Mouse (Mus musculus) kidney, adult 2 months (tissue): ENCODE measurements at regions not wholly inside any gene's neighbourhood (a gene's known extent, or its start where the extent isn't known, plus 50 kb on each side); places are given as distances from the start of the nearest gene placed in this dataset.

Experiments used
- DNase-seq: peaks from one replicate; pipeline ENCODE4 v3.0.0; 2021
- H3K27ac ChIP-seq: fragments of 200-500 bp; 2 replicates; pipeline ENCODE4 v1.5.1; 2012; ENCODE audit warnings: low read depth, low read length, control low read depth, inconsistent platforms; ENCODE audit not compliant: insufficient read depth
- H3K27me3 ChIP-seq: fragments of 200-500 bp; replicated peaks from 2 replicates; pipeline ENCODE4 v1.6.1; 2012; ENCODE audit warnings: mild to moderate bottlenecking, moderate library complexity, low read length, inconsistent platforms; ENCODE audit not compliant: control insufficient read depth, insufficient read depth
- H3K36me3 ChIP-seq: fragments of 200-500 bp; 2 replicates; pipeline ENCODE4 v1.6.1; 2012; ENCODE audit warnings: mild to moderate bottlenecking, moderate library complexity, low read length, inconsistent platforms; ENCODE audit not compliant: control insufficient read depth, insufficient read depth
- H3K4me1 ChIP-seq: fragments of 200-500 bp; 2 replicates; pipeline ENCODE4 v1.6.1; 2011; ENCODE audit warnings: low read length; ENCODE audit not compliant: control insufficient read depth, insufficient read depth
- H3K4me3 ChIP-seq: fragments of 200-500 bp; 2 replicates; pipeline ENCODE4 v1.5.1; 2011; ENCODE audit warnings: mild to moderate bottlenecking, low read depth, low read length, control low read depth; ENCODE audit not compliant: insufficient read depth
- CTCF ChIP-seq: fragments of 200-500 bp; conservative IDR thresholded peaks from 2 replicates; pipeline ENCODE4 v1.5.1; 2011; ENCODE audit warnings: low read depth, mild to moderate bottlenecking, control low read depth, low read length, moderate library complexity, mixed read lengths; ENCODE audit not compliant: insufficient read depth, insufficient read length
- POLR2A ChIP-seq: fragments of 200-500 bp; IDR thresholded peaks from one replicate; pipeline ENCODE4 v1.6.1; 2011; ENCODE audit warnings: low read depth, low read length, control low read depth
- WGBS: fragments of 180-500 bp; shearing (Covaris S2); methylation state at CpG from one replicate; pipeline ENCODE4 v1.1.7; 2018; 5-methylcytosine and 5-hydroxymethylcytosine counted together

DNA sequence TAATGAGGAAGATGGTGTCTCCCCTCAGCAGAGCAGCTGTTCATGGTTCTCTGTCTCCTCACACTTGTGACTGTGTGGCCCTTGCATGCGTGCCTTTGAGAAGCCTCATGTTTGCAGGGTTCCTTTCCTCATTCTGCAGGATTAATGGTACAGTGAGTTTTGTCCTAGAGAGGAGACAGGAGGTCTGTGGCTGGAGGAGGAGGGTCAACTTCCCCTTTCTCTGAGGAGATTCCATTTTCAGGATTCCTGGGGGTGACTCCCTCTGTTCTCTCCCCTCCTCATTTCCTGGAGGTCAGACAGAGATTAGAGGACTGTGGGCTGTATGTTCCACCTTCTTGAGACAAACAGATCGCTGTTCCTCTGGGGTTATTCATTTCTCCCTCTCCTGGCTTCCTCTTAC lies 77.6 kb upstream of the Slc28a3 start:
- Histone ChIP-seq H3K27ac (no peak overlapping the region), H3K4me1 (no peaks in the 10 kb centered on the region), H3K4me3 (no peak overlapping the region), H3K27me3 (no peaks in the 10 kb centered on the region), H3K36me3 (no peaks in the 10 kb centered on the region)
- 26% methylated on average over 2 of the region's 2 CpGs for WGBS
- TF ChIP-seq CTCF (no peak), POLR2A (no peak)
- DNase-seq, result no peak

- H3K36me3 ChIP-seq, result no peaks in the 10 kb centered on the region
- no peak overlapping the region for H3K27ac ChIP-seq
- 34% methylated on average over 6 of the region's 6 CpGs for WGBS
- H3K27me3 ChIP-seq, result no peaks in the 10 kb centered on the region
- H3K4me3 ChIP-seq, result no peak overlapping the region
- no peak for DNase-seq
- TF ChIP-seq CTCF (no peak), POLR2A (no peak)
- no peaks in the 10 kb centered on the region for H3K4me1 ChIP-seq
Measured at GRCm38 (mm10) chr13:58694703-58695102, 84.0 kb upstream of the Slc28a3 start.

DNA sequence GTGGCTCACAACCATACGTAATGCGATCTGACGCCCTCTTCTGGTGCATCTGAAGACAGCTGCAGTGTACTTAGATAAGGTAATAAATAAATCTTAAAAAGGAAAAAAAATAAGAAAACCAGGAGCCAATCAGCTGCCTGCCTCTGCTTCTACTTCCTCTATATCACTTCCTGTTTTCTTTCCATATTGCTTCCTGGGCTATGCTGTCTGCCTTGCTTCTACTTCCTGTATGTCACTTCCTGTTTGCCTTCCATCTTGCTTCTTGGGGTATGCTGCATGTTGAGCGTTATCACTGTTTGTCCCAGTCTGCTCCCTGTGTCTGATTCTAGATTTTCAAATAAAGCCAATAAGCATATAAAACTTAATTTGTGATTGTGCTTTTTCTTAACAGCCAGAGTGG lies 85.3 kb upstream of the Slc28a3 start:
- Histone ChIP-seq H3K4me1 (no peaks in the 10 kb centered on the region), H3K27ac (no peak overlapping the region), H3K27me3 (no peaks in the 10 kb centered on the region), H3K36me3 (no peaks in the 10 kb centered on the region), H3K4me3 (no peak overlapping the region)
- DNase-seq, result no peak
- 92% methylated on average over 4 of the region's 4 CpGs for WGBS
- TF ChIP-seq POLR2A (no peak), CTCF (no peak)

GRCm38 (mm10) chr13:58700021-58700420 lies 89.3 kb upstream of the Slc28a3 start:
- 88% methylated on average over 8 of the region's 8 CpGs for WGBS
- DNase-seq, result no peak
- Histone ChIP-seq H3K36me3 (no peaks in the 10 kb centered on the region), H3K27me3 (no peaks in the 10 kb centered on the region), H3K4me1 (no peaks in the 10 kb centered on the region), H3K27ac (no peak overlapping the region), H3K4me3 (no peak overlapping the region)
- TF ChIP-seq POLR2A (no peak), CTCF (no peak)

GRCm38 (mm10) chr13:58704141-58704540 lies 93.5 kb upstream of the Slc28a3 start:
- H3K27ac ChIP-seq, result no peak overlapping the region
- TF ChIP-seq POLR2A, result no peak
- H3K4me1 ChIP-seq, result no peaks in the 10 kb centered on the region
- WGBS, result 77% methylated on average over 4 of the region's 4 CpGs
- DNase-seq, result no peak
- no peak overlapping the region for H3K4me3 ChIP-seq
- no peaks in the 10 kb centered on the region for H3K36me3 ChIP-seq
- H3K27me3 ChIP-seq, result no peaks in the 10 kb centered on the region

- TF ChIP-seq CTCF, result no peak
- TF ChIP-seq POLR2A, result no peak
- WGBS, result 78% methylated on average over 1 of the region's 1 CpGs
- H3K4me1 ChIP-seq, result no peaks in the 10 kb centered on the region
- H3K36me3 ChIP-seq, result no peaks in the 10 kb centered on the region
- no peak overlapping the region for H3K27ac ChIP-seq
- DNase-seq, result no peak
- H3K27me3 ChIP-seq, result no peaks in the 10 kb centered on the region
- no peak overlapping the region for H3K4me3 ChIP-seq
Measured at GRCm38 (mm10) chr13:58716584-58716983, 89.8 kb upstream of the Ntrk2 start.

GRCm38 (mm10) chr13:58730500-58731105 lies 75.8 kb upstream of the Ntrk2 start:
- no peak for DNase-seq
- Histone ChIP-seq H3K27ac (no peak overlapping the region), H3K27me3 (no peaks in the 10 kb centered on the region; the same call in 1 of the 2 replicates), H3K4me1 (no peaks in the 10 kb centered on the region), H3K36me3 (no peaks in the 10 kb centered on the region), H3K4me3 (no peak overlapping the region)
- WGBS, result 34% methylated on average over 6 of the region's 6 CpGs
- TF ChIP-seq POLR2A (no peak), CTCF (no peak)
